Mouse (Mus musculus) c-Kit-negative CD71-positive TER-119-positive erythroid progenitor cells, embryonic 14.5 days (primary cell): ENCODE measurements around the gene Dll1.

ENCODE experiments used
- DNase-seq: peaks from one replicate; pipeline ENCODE4 v3.0.0-alpha.2; 2013; ENCODE audit warnings: low read depth, low spot score

The Dll1 gene

GRCm38 (mm10) chr17:15327106-15327505, 49.6 kb downstream of the Dll1 start:
- DNase-seq: no peak

GRCm38 (mm10) chr17:15325976-15326842, 50.5 kb downstream of the Dll1 start:
- DNase-seq: no peak

- no peak for DNase-seq
These were observed 53.4 kb downstream of the Dll1 start for GRCm38 (mm10) chr17:15323191-15323834.
